Mouse (Mus musculus) NIH3T3 (cell line): ENCODE measurements around the gene Bloc1s6.

Experiments used
- DNase-seq: peaks from one replicate; pipeline ENCODE4 v3.0.0-alpha.2; 2012; ENCODE audit warnings: low read depth

Bloc1s6 gene

DNA sequence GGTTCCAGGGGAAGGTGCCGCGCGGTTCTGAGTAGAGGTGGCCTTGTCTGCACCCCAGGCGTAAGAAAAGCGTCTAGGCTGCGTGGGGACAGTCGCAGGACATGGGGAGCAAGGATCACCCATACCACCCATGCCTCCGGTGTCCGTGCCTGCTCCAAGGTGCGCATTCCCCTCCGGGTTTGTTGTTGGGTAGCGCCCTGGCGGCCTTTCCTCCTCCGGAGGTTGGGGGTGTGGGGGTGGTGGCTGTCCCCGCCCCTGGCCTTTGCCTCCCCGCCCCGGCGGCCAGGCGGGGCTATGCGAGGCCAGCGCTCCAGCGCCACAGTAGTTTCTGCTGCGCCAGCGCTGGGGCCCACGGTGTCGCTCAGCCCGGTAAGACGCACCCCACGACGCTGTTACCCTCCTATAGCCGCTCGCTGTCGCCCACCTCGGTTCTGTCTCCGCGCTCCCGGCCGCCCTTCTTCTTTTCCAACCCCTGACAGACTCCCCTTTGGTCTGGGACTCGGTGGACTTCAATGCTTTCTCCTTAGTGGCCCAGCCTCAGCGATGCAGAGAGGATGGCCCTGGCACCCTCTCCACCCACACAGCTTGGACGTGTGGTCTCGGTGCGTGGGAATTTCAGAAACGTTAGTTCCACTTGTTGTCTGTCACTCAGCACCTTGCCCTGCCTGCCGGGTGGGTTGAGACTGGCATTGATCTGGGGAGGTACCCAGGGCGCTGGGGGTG is 26.9 kb downstream of the Bloc1s6 start, which contains the start of gene Sqor:
Gene Sqor (plus strand): TSS at position 167 of the 723 bp plus-strand sequence.
- DNase-seq: peak; percentile 71

DNA sequence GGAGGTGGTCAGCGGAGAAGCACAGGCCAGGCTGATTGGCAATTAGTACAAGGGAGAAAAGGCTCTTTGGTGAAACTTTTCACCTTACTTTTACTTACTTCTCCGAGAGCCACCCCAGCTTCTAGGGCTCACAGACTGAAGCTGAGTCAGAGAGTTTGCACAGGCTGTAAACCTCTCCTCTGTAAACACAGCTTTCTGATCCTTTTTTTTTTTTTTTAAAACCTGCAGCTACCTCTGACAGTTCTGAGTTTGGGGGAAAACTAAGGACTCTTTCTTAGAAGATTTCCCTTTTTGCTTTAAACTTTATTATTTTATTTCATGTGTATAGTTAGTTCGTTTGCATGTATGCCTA is 27.5 kb downstream of the Bloc1s6 start:
- peak; percentile 26 for DNase-seq

DNA sequence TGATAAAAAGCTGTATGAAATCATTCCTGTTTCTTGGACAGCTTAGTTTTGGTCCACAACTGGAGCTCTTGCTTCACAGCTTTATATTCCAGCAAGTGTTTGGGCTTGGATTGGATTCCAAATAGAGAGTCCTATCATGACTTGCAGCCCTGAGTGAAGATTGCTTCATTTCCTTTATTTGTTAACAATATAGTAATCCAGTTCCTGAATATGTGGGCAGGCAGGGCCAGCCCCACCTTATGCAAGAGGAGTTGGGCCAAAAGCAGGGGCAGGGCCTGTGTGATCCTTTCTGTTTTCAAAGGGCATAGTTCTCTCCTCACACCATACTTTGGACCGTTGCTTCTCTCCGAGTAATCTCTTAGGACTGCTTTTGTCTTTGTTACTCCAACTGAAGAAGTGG is 32.7 kb downstream of the Bloc1s6 start:
- peak; percentile 29 for DNase-seq

DNA sequence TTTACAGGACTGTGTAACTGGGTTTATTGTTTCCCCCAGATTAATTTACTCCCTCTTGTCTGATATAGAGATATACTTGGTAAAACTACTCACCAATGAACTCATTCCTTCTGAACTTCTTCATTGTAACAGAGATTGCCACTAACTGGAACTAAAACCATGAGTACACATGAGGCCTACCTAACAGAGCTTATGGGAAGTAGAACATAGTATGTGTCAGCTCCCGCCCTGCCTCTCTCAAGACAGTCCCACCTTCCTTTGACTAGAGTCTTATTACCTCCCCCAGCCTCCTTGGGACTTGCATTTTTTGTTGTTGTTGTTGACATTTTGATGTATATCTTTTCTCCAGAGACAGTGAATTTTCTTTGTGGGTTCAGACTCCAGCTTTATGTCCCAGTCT is 34.6 kb downstream of the Bloc1s6 start:
- no peak for DNase-seq

DNA sequence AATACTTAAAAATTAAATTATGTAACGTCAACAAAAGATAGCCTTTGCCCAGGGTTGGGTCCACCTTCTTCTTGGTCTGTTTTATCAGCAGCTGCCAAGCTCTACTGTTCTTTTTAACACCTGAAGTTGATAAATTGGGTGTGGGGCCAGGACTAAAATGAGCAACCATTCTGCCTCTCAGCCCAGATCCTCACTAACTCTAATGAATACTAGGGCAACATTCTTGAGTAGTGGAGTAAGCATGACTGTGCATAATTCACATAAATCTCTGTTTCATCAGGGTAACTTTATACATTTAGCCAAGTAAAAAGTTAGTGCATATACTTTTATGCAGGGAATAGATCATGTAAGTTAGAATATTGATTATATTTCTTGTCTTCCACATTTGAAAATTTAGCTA is 37.2 kb downstream of the Bloc1s6 start:
- DNase-seq: peak; percentile 61

DNA sequence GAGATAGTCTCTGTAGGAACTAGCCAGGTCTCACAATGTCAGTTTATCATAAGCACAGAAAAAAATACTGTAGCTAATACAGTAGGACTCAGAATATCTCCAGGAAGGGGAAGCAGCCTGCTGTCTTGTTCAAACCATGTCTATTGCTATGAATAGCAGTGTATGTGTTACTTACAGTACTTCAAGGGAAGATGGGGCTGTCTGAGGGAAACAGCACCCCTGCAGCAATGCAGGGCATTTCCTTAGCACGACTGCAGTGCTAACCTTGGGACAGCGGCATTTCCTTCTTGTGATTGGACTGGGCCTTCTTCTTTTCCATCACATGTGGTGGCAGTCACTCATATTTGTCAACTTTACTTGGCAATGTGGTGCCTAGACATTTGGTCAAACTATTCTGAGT is 38.5 kb downstream of the Bloc1s6 start:
- no peak for DNase-seq

DNA sequence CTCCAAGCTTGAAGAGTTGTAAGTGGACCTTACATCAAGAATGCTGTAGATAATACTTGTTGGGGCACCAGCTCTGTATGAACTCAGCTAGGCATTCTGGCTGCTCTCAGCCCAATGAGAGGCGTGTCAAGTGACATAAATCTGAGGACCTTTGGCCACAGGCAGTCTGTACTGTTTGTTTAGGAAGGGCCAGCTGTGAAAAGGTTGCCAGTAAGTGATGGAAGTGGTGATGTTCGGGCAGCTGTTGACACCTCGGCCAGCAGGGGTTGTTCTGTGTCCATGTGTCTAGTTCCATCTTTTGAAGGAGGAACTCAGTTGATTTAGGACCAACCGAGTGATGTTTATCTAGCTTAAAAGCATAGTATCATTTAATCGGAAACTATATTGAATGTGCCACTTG is 41.7 kb downstream of the Bloc1s6 start:
- DNase-seq: no peak

DNA sequence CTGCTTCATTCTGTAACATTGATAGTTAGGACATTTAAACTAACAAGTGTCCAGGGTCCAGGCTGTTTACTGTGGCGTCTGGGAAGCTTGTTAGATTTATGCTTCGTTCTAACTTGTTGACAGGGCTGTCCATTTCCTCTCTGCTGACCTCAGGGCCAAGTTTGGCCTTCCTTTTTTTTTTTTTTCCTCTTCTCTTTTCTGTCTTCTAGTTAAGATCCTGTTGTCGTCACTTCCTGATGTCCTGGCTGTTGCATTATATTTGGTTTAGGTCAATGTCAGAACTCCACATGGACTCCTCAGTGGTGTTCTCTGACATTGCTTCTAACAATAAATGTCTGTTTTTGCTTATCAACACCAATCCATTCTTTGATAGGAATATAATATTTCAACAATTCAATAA is 42.1 kb downstream of the Bloc1s6 start:
- DNase-seq: no peak

DNA sequence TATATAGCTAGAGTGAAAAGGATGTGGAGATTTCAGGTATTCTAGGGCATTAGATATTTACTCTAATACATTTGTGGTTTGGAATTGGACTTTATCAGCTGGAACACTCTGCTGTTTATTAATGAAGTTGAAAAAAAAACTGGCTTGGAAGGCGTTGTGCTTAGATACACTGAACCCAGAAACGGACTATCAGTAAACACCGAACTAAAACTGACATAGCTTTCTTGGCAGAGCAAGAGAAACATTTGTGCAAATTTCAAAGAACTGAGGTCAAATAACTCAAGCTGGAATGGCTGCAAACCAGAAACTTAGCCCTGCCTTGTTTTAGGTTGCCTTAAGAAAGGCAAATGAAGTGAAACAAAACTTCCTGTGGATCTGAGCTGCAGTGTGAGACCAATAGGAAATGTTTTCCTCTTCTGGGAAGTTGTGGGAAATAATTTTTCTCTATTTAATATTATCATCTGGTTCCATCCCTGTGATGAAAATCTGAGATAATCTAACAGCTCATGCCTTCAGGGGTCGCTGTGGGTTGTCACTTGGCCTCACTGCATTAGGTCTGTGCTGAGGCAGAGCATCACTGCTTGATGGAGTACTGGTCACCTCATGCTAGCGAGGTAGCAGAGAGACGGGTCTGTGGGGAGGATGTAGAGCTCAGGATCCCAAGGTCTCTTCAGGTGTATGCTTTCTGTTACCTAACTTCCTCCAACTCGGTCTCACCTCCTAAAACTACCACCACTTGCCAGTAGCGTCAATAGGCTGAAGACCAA is 43.5 kb downstream of the Bloc1s6 start:
- DNase-seq: peak; percentile 10

DNA sequence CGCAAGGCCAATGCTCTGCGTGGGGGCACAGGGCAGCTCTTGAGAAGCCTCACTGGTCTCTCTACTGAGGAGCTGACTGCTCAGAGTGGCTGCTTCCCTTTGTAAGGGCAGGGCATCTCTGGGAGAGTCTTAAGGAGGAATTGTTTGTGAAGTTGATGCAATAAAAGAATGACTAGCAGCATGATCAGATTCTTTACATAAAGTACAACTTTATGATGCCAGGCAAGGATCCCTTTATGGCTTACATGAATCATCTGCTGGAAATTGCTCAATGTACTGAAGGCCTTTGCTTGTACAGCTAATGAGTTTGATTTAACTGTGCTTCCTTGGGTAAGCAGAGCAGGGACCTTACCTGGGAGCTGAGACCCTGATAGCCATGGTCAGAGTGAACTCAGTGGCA is 45.4 kb downstream of the Bloc1s6 start:
- DNase-seq: peak; percentile 62

DNA sequence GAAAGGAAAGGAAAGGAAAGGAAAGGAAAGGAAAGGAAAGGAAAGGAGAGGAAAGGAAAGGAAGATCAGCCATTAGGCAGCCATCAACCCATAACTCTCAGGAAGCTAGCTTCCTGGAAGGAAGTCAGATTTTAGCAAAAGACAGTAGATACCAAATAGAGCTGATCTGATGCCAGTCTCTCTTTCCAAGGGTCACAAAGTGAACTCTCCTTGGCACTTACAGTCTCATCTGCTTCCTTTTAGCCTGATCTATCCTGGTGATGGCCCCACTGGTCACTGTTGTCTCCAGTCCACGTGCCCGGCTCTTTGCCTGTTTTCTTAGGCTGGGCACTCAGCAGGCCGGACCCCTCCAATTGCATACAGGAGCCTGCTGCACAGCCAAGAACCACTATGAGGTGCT is 46.4 kb downstream of the Bloc1s6 start:
- no peak for DNase-seq

DNA sequence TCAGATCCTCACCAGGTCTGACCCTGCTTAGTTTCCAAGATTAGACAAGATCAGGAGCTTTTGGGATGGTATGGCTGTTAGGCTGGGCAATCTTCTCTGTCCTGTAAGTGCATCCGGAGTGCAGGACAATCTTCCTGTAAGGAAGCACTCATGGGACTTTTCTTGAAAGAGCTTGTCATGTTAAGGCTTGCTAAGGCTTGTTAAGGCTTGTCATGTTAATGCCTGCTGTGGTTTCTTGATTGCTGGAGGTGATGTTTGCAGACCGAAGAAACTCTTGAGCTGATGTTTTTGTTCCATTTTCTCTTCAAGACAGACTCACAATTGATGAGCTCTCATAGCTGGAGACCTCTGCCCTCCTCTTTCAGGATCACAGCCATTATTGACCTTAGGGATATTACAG is 47.9 kb downstream of the Bloc1s6 start:
- no peak for DNase-seq

DNA sequence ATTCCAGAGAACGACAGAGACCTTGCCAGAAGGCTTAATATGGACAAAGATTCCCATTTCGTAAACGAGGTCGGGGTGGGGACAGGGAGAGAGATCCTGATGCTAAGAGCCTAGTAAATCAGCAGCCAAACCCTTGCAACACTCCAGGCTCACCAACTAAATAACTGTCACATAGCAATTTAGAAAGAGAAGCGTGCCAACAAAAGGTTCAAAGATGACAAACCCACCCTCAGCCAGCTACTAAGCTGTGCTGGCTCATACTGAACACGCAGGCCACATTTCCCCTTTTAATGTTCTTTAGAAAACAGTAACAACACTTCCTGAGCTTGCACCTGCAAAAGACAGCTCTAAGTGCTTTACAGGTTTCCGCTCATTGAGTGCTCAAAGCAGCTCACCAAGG is 51.0 kb downstream of the Bloc1s6 start:
- DNase-seq: peak; percentile 12

DNA sequence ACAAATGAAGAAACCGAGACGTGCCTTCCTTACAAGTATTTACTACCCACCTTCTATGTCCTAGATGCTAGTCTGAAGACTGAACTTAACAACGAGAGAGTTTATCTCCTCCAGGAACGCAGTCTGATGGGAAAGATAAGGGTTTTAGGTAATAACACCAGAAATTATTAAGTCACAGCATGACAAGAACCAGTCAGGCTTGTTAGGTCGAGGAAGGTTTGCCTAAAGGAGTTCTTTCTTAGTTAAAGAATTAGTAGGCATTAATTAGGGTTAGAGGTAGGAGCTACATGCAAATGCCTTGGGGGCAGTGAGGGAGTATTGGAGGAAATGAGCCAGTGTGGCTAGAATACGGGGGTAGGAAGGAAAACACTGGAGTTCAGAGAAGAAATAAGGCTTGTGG is 51.4 kb downstream of the Bloc1s6 start:
- DNase-seq: no peak
